Mouse (Mus musculus): ENCODE data around the gene Atp1a2. TPM values are rescaled to one million over a fixed set of nuclear protein-coding genes. Genes with fewer than 3 reads are reported as not detected.

The Atp1a2 gene
- total and polyA plus RNA-seq, 2 experiments from 2014 or later = 119 to 572 TPM

DNA sequence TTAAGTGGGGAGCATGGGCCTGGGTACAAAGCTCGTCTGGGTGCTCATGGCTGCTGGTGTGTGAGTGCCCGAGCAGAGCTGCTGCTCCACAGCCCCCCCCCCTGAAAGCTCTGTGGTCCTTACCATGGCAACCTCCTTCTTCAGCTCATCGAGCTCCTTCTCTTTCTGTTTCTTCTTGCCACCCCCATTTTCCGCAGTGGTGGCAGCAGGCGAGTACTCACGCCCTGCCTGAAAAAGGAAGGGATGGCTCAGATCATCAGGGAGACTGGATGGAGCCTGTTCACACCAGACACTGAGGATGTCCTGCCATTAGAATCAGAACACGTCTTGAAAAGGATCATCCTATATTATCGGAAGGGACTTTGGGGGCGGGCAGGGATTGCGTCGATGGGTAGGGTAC is 4.4 kb downstream of the Atp1a2 start:
- WGBS = 75% methylated on average over 11 of the region's 11 CpGs

DNA sequence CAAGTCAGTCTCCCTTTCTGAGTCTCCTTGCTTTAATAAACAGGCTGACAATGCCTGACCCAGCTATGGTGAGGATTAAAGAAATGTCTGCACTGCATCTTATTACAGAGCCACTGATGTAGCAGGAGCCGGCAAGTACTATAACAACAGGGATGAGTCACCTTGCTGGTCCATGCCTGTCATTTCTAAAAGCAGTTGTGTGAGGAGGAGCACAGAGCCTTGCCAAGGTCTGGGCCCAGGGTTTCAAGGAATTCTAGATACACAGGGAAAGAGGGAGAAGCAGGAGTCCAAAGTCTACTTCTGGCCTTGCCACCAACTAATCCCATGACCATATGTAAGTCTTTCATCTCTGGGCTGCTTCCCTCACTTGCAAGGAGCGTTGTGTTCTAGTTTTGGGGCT is 5.0 kb downstream of the Atp1a2 start:
- no peak for TF ChIP-seq CTCF (IDR thresholded peaks at IDR 0.05; ENCODE audit: low read depth)
- Histone ChIP-seq H3K27ac (peak overlapping the region; percentile 48), H3K36me3 (ENCODE audit: insufficient read depth, low read length) (no peaks in the 10 kb centered on the region), H3K4me3 (ENCODE audit: low read length) (no peak overlapping the region), H3K27me3 (ENCODE audit: insufficient read depth, low read length) (no peaks in the 10 kb centered on the region), H3K4me2 (ENCODE audit: low read depth, low read length) (no peak overlapping the region), H3K4me1 (ENCODE audit: insufficient read depth, low read length) (peaks cover 10% of the 10 kb centered on the region), H3K9me3 (ENCODE audit: low read length) (no peaks in the 10 kb centered on the region), H3K9ac (replicated peaks; ENCODE audit: low read length) (no peak overlapping the region)
- 95% methylated on average over 2 of the region's 2 CpGs for WGBS
- ATAC-seq (no peak), DNase-seq (ENCODE audit: low spot score) (no peak)

More for the DNA sequence above, 4.4 kb downstream of the Atp1a2 start:
- no peaks in the 10 kb centered on the region for H3K36me3 ChIP-seq (ENCODE audit: insufficient read depth, low read length)
- no peak overlapping the region for H3K4me2 ChIP-seq (ENCODE audit: low read depth, low read length)
- H3K27ac ChIP-seq = peak overlapping the region; percentile 87; the same call in 1 of the 2 replicates
- no peak overlapping the region for H3K4me3 ChIP-seq (ENCODE audit: low read length)
- TF ChIP-seq CTCF (IDR thresholded peaks at IDR 0.05; ENCODE audit: low read depth) = no peak
- DNase-seq (ENCODE audit: low spot score) (no peak), ATAC-seq (no peak)
- no peaks in the 10 kb centered on the region for H3K9me3 ChIP-seq (ENCODE audit: low read length)
- peaks cover 14% of the 10 kb centered on the region for H3K4me1 ChIP-seq (ENCODE audit: insufficient read depth, low read length)
- no peaks in the 10 kb centered on the region for H3K27me3 ChIP-seq (ENCODE audit: insufficient read depth, low read length)
- H3K9ac ChIP-seq (replicated peaks; ENCODE audit: low read length) = no peak overlapping the region

- no peak for ATAC-seq
- WGBS = 95% methylated on average over 3 of the region's 3 CpGs
- Histone ChIP-seq H3K36me3 (ENCODE audit: insufficient read depth, low read length) (no peaks in the 10 kb centered on the region), H3K27me3 (ENCODE audit: insufficient read depth, low read length) (no peaks in the 10 kb centered on the region), H3K4me1 (ENCODE audit: insufficient read depth, low read length) (peaks cover 5% of the 10 kb centered on the region), H3K4me2 (ENCODE audit: low read depth, low read length) (no peak overlapping the region), H3K9me3 (ENCODE audit: low read length) (no peaks in the 10 kb centered on the region), H3K4me3 (ENCODE audit: low read length) (no peak overlapping the region), H3K9ac (replicated peaks; ENCODE audit: low read length) (no peak overlapping the region), H3K27ac (no peak overlapping the region)
- no peak for TF ChIP-seq CTCF (IDR thresholded peaks at IDR 0.05; ENCODE audit: low read depth)
- DNase-seq (ENCODE audit: low spot score) = no peak
Observed at GRCm38 (mm10) chr1:172289617-172289946, 8.3 kb downstream of the Atp1a2 start.

DNA sequence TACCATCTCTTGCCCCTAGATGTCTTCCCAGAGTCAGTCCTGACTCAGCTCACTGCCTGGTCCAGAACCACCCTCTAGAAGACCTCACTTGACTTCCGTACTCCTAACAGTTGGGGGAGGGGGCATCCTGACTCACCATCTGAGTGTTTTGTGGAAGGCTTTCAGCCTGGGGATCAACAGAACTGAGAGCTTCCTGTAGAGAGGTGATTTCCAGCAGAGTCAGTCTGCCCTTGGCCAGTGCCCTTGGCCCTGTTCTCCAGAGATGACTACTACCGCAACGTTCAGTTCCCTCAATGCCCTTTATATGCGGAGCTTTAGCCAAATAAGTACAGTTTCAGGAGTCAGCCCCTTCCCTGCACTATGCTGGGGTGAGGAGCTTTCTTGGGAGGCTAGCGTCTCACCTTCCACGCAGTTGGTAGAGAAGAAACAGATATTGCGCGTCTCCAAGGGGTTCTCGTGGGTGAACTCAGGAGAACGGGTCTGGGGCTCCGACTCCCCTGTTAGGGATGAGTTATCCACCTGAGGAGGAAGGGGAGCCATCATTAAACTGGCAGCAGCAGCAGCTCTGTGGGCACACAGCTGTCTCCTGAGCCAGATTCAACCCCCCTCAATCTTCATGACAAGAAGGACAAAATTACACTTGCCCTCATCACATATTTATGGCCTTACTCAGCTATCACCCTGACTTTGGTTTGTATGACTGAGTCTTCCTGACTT is 8.8 kb downstream of the Atp1a2 start:
- no peaks in the 10 kb centered on the region for H3K36me3 ChIP-seq (ENCODE audit: insufficient read depth, low read length)
- ATAC-seq (no peak), DNase-seq (ENCODE audit: low spot score) (no peak)
- H3K4me3 ChIP-seq (ENCODE audit: low read length) = no peak overlapping the region
- no peak overlapping the region for H3K27ac ChIP-seq
- H3K27me3 ChIP-seq (ENCODE audit: insufficient read depth, low read length) = no peaks in the 10 kb centered on the region
- H3K4me1 ChIP-seq (ENCODE audit: insufficient read depth, low read length) = peaks cover under 1% of the 10 kb centered on the region; the same call in 1 of the 2 replicates
- WGBS = 89% methylated on average over 11 of the region's 11 CpGs
- no peak overlapping the region for H3K9ac ChIP-seq (replicated peaks; ENCODE audit: low read length)
- H3K9me3 ChIP-seq (ENCODE audit: low read length) = no peaks in the 10 kb centered on the region
- no peak for TF ChIP-seq CTCF (IDR thresholded peaks at IDR 0.05; ENCODE audit: low read depth)
- no peak overlapping the region for H3K4me2 ChIP-seq (ENCODE audit: low read depth, low read length)

DNA sequence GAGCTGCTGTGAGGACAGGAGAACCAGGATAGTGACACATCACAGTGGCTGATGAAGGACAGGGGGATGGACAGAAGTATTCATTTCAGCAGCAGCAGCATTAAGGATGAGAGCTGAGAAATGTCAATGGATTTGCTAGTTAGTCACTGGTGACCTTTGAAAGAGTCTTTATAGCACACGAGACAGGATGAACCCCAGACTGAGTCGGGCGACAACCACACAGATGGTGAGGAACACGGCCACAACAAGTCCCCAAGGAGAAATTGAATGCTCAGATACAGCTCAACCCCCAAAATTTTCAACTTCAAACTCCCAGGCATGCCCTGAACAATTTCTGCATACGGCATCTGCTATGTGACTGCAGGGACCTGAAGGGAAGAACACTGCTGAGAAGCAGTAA is 11.1 kb downstream of the Atp1a2 start:
- DNase-seq (ENCODE audit: low spot score) (no peak), ATAC-seq (no peak)
- Histone ChIP-seq H3K27me3 (ENCODE audit: insufficient read depth, low read length) (no peaks in the 10 kb centered on the region), H3K27ac (no peak overlapping the region), H3K4me2 (ENCODE audit: low read depth, low read length) (no peak overlapping the region), H3K4me3 (ENCODE audit: low read length) (no peak overlapping the region), H3K9me3 (ENCODE audit: low read length) (no peaks in the 10 kb centered on the region), H3K36me3 (ENCODE audit: insufficient read depth, low read length) (no peaks in the 10 kb centered on the region), H3K4me1 (ENCODE audit: insufficient read depth, low read length) (no peaks in the 10 kb centered on the region; the same call in 1 of the 2 replicates), H3K9ac (replicated peaks; ENCODE audit: low read length) (no peak overlapping the region)
- no peak for TF ChIP-seq CTCF (IDR thresholded peaks at IDR 0.05; ENCODE audit: low read depth)
- 69% methylated on average over 5 of the region's 5 CpGs for WGBS

DNA sequence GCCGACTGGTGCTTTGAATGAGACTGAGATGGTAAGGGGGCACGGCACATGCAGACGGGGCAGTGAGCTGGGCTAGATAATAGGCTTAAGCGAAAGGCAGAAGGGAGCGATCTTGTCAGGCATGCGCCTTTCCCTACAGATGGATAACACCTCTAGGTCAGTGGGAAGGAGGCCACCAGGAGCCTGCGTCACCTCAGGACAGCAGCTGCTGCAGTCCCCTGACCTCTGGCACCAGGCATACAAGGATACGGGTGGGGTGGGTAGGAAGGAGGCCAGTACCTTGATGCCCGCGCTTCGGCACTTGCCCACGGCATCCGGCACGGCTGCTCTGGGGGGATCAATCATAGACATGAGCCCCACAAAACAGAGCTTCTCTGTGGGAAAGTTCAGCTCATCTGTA is 13.6 kb downstream of the Atp1a2 start:
- WGBS = 82% methylated on average over 14 of the region's 14 CpGs
- DNase-seq (ENCODE audit: low spot score) = no peak
- H3K4me2 ChIP-seq (ENCODE audit: low read depth, low read length) = no peak overlapping the region
- no peaks in the 10 kb centered on the region; the same call in 1 of the 2 replicates for H3K4me1 ChIP-seq (ENCODE audit: insufficient read depth, low read length)
- no peak overlapping the region for H3K4me3 ChIP-seq (ENCODE audit: low read length)
- no peak for ATAC-seq
- H3K27ac ChIP-seq = no peak overlapping the region
- H3K36me3 ChIP-seq (ENCODE audit: insufficient read depth, low read length) = no peaks in the 10 kb centered on the region; the same call in 1 of the 2 replicates
- no peaks in the 10 kb centered on the region for H3K9me3 ChIP-seq (ENCODE audit: low read length)
- no peak for TF ChIP-seq CTCF (IDR thresholded peaks at IDR 0.05; ENCODE audit: low read depth)
- no peak overlapping the region for H3K9ac ChIP-seq (replicated peaks; ENCODE audit: low read length)
- H3K27me3 ChIP-seq (ENCODE audit: insufficient read depth, low read length) = no peaks in the 10 kb centered on the region

DNA sequence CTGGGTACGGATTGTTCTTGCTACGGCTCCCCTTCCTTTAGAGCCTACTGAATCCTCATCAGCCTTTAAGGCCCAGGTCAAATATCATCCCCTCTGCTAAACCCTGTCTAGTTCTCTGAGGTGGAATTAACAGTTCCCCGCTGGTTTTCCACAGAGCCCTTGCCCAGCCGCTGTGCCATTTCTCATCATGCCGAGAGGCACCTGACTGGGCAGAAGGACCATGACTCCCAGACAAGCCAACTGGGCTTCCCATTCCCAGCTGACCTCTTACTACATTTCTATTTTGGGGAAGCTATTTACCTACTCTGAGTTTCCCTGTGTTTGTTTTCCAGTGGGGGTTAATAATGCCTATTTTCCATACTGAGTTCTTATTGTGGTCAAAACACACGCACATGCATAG is 14.8 kb downstream of the Atp1a2 start:
- Histone ChIP-seq H3K9ac (replicated peaks; ENCODE audit: low read length) (no peak overlapping the region), H3K4me2 (ENCODE audit: low read depth, low read length) (no peak overlapping the region), H3K9me3 (ENCODE audit: low read length) (no peaks in the 10 kb centered on the region), H3K4me1 (ENCODE audit: insufficient read depth, low read length) (no peaks in the 10 kb centered on the region; the same call in 1 of the 2 replicates), H3K4me3 (ENCODE audit: low read length) (no peak overlapping the region), H3K27me3 (ENCODE audit: insufficient read depth, low read length) (no peaks in the 10 kb centered on the region), H3K27ac (peak overlapping the region; percentile 32; the same call in 1 of the 2 replicates), H3K36me3 (ENCODE audit: insufficient read depth, low read length) (no peaks in the 10 kb centered on the region; the same call in 1 of the 2 replicates)
- no peak for ATAC-seq
- DNase-seq (ENCODE audit: low spot score) = no peak
- 74% methylated on average over 6 of the region's 6 CpGs for WGBS
- no peak for TF ChIP-seq CTCF (IDR thresholded peaks at IDR 0.05; ENCODE audit: low read depth)

Measured in hindbrain, postnatal 0 days (tissue).